Mouse (Mus musculus): Measurements from ENCODE around the gene Gm44502. TPM values are rescaled to one million over a fixed set of nuclear protein-coding genes. Genes with fewer than 3 reads are reported as not detected.

Gene Gm44502
- total RNA-seq, 1 experiment from 2014 or later = 1.3 TPM

- peak; percentile 57 for ATAC-seq (ENCODE audit: extremely low read depth, insufficient number of reproducible peaks, low FRiP score, poor library complexity, severe bottlenecking)
These were observed 55.7 kb downstream of the Gm44502 start, which contains the start of gene Sco2 for GRCm38 (mm10) chr15:89373762-89374248. Sco2 (minus strand) TSS chr15:89373846.

DNA sequence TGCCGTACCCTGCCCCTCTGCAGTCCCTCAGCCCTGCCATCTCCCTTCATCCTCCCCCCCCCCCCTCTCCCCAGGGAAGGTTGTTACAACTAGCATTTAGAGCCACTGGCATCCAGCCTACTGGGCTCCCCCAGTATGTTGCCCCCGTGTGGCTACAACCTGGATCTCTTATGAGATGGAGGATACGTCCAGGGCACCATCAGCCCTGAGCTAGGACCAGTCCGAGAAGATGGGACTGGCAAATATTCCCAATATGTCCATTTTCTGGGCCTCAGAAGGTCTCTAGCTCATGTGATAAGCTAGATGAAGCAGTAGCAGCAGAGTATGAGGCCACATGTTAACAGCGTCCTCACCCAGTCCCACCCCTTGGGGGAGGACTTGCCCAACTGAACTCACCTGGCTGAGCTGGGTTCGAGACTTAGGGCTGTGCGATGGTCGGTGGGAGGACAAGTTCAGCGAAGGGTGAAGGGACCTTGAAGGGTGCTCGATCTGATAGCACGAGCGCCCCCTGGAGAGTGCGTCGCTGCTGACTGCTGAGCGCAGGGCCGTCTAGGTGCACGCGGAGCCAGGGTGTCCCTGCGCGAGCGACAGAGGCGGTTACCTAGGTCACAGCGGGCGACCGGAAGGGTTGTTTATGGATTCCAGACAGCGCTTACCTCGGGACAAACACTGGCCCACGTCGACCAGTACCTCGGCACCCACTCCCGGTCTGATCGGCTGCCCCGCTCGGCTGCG, 56.3 kb downstream of the Gm44502 start:
- peak; percentile 69 for ATAC-seq (ENCODE audit: extremely low read depth, insufficient number of reproducible peaks, low FRiP score, poor library complexity, severe bottlenecking)

- ATAC-seq (ENCODE audit: extremely low read depth, insufficient number of reproducible peaks, low FRiP score, poor library complexity, severe bottlenecking) = no peak
These were observed 57.0 kb downstream of the Gm44502 start for GRCm38 (mm10) chr15:89372536-89372935.

- no peak for ATAC-seq (ENCODE audit: extremely low read depth, insufficient number of reproducible peaks, low FRiP score, poor library complexity, severe bottlenecking)
These were observed 57.4 kb downstream of the Gm44502 start for GRCm38 (mm10) chr15:89372068-89372467.

Other genes starting within 250 kb of the Gm44502 start
- 15.7 and 18.9 TPM in 2 replicates for gene Plxnb2, start 248.9 kb downstream of the Gm44502 start, total RNA-seq (2017)
- 14.3 and 14.5 TPM in 2 replicates for gene Dennd6b, start 233.2 kb downstream of the Gm44502 start, total RNA-seq (2017)
- 40.1 and 41.9 TPM in 2 replicates for gene Ppp6r2, start 218.1 kb downstream of the Gm44502 start, total RNA-seq (2017)
- 116 and 134 TPM in 2 replicates for gene Sbf1, start 114.4 kb downstream of the Gm44502 start, total RNA-seq (2017)
- gene Adm2, start 107.0 kb downstream of the Gm44502 start, total RNA-seq (2017) = not detected in 2 replicates
- gene Miox, start 95.3 kb downstream of the Gm44502 start, total RNA-seq (2017) = not detected in 2 replicates
- gene Lmf2, start 74.0 kb downstream of the Gm44502 start, total RNA-seq (2017) = 30.7 and 41.3 TPM in 2 replicates
- gene Ncaph2, start 74.0 kb downstream of the Gm44502 start, total RNA-seq (2017) = 75.0 and 93.6 TPM in 2 replicates
- gene Sco2, start 55.9 kb downstream of the Gm44502 start, total RNA-seq (2017) = 5.4 and 7.2 TPM in 2 replicates
- 0.23 and 0.86 TPM in 2 replicates for gene Tymp, start 52.7 kb downstream of the Gm44502 start, total RNA-seq (2017)
- gene Odf3b, start 50.4 kb downstream of the Gm44502 start, total RNA-seq (2017) = not detected in 2 replicates
- gene Klhdc7b, start 44.8 kb downstream of the Gm44502 start, total RNA-seq (2017) = not detected in 2 replicates
- not detected in 2 replicates for gene Syce3, start 19.2 kb downstream of the Gm44502 start, total RNA-seq (2017)
- gene Cpt1b, start 3.8 kb downstream of the Gm44502 start, total RNA-seq (2017) = 6.3 and 6.8 TPM in 2 replicates
- 32.0 TPM in 2 replicates for gene C730034F03Rik, start 107 bp downstream of the Gm44502 start, total RNA-seq (2017)
- gene Chkb, start 212 bp upstream of the Gm44502 start, total RNA-seq (2017) = 108 and 124 TPM in 2 replicates
- not detected in 2 replicates for gene Mapk8ip2, start 24.2 kb upstream of the Gm44502 start, total RNA-seq (2017)
- gene Arsa, start 47.7 kb upstream of the Gm44502 start, total RNA-seq (2017) = 13.3 and 14.2 TPM in 2 replicates
- gene Shank3, start 69.9 kb upstream of the Gm44502 start, total RNA-seq (2017) = 0.37 TPM in 1 of 2 replicates, not detected in the other
- gene Acr, start 138.6 kb upstream of the Gm44502 start, total RNA-seq (2017) = not detected in 2 replicates
- 1.7 TPM in 1 of 2 replicates, not detected in the other for gene Rabl2, start 162.2 kb upstream of the Gm44502 start, total RNA-seq (2017)

Measured in neutrophil, adult 5-6 weeks (primary cell).